Mouse (Mus musculus) midbrain, embryonic 15.5 days (tissue): ENCODE data around the gene Fam208b. TPM values are rescaled to one million over a fixed set of nuclear protein-coding genes. Genes with fewer than 3 reads are reported as not detected.
"Not testable (repeated sequence)": the region's sequence is repeated elsewhere in the genome, so short reads cannot be mapped to it uniquely, and the experiment has no call there.

Experiments used
- ATAC-seq: fragments of 200-750 bp; cut with Nextera tagmentation; replicated peaks from 2 replicates; pipeline ENCODE4 v1.8.0; 2017; ENCODE audit warnings: moderate TSS enrichment
- H3K27ac ChIP-seq: fragments of 300-500 bp; sonication (generic); 2 replicates; pipeline ENCODE4 v1.5.1; 2015; ENCODE audit warnings: mild to moderate bottlenecking, inconsistent platforms
- H3K27me3 ChIP-seq: fragments of 300-500 bp; sonication (generic); replicated peaks from 2 replicates; pipeline ENCODE4 v1.6.1; 2015; ENCODE audit warnings: inconsistent platforms
- H3K36me3 ChIP-seq: fragments of 300-500 bp; sonication (generic); replicated peaks from 2 replicates; pipeline ENCODE4 v1.6.1; 2015; ENCODE audit warnings: inconsistent platforms
- H3K4me1 ChIP-seq: fragments of 300-500 bp; sonication (generic); 2 replicates; pipeline ENCODE4 v1.6.1; 2015; ENCODE audit warnings: inconsistent platforms
- H3K4me2 ChIP-seq: fragments of 300-500 bp; sonication (generic); 2 replicates; pipeline ENCODE4 v1.6.1; 2015; ENCODE audit warnings: inconsistent platforms, mild to moderate bottlenecking, moderate library complexity
- H3K4me3 ChIP-seq: fragments of 300-500 bp; sonication (generic); 2 replicates; pipeline ENCODE4 v1.5.1; 2015; ENCODE audit warnings: mild to moderate bottlenecking, inconsistent platforms
- H3K9ac ChIP-seq: fragments of 300-500 bp; sonication (generic); 2 replicates; pipeline ENCODE4 v1.6.1; 2015; ENCODE audit warnings: mild to moderate bottlenecking, inconsistent platforms
- H3K9me3 ChIP-seq: fragments of 300-500 bp; sonication (generic); 2 replicates; pipeline ENCODE4 v1.6.1; 2016; ENCODE audit warnings: inconsistent platforms
- WGBS: fragments of 180-500 bp; shearing (Covaris S2); methylation state at CpG from one replicate; pipeline ENCODE4 v1.1.7; 2015; ENCODE audit warnings: mixed read lengths; 5-methylcytosine and 5-hydroxymethylcytosine counted together
- polyA plus RNA-seq: library from polyadenylated mRNA; unstranded; fragments of >200 nt; fragmentation: Nextera tagmentation; extraction: Ambion mirVana; gene quantifications from 2 replicates; pipeline ENCODE4 v1.2.1, GENCODE M21; 2015

The Fam208b gene
- polyA plus RNA-seq, 1 experiment from 2014 or later, result 19.3 TPM

GRCm38 (mm10) chr13:3531692-3532320 lies 79.1 kb downstream of the Fam208b start:
- Histone ChIP-seq H3K27ac (no peak overlapping the region), H3K4me3 (no peak overlapping the region), H3K9ac (no peak overlapping the region), H3K9me3 (no peaks in the 10 kb centered on the region), H3K4me1 (peaks cover 2% of the 10 kb centered on the region; the same call in 1 of the 2 replicates), H3K4me2 (no peak overlapping the region), H3K36me3 (no peaks in the 10 kb centered on the region), H3K27me3 (no peaks in the 10 kb centered on the region)
- ATAC-seq, result no peak
- 66% methylated on average over 10 of the region's 10 CpGs for WGBS

GRCm38 (mm10) chr13:3531176-3531575 lies 79.7 kb downstream of the Fam208b start:
- not testable (repeated sequence) for H3K4me3 ChIP-seq, H3K9me3 ChIP-seq, H3K36me3 ChIP-seq, H3K9ac ChIP-seq, H3K4me2 ChIP-seq, H3K4me1 ChIP-seq, H3K27me3 ChIP-seq, ATAC-seq, H3K27ac ChIP-seq
- WGBS, result 44% methylated on average over 2 of the region's 2 CpGs

- no peaks in the 10 kb centered on the region for H3K27me3 ChIP-seq
- H3K4me2 ChIP-seq, result no peak overlapping the region
- no peaks in the 10 kb centered on the region for H3K36me3 ChIP-seq
- H3K4me3 ChIP-seq, result no peak overlapping the region
- no peak for ATAC-seq
- H3K9ac ChIP-seq, result no peak overlapping the region
- H3K27ac ChIP-seq, result no peak overlapping the region
- WGBS, result 45% methylated on average over 3 of the region's 3 CpGs
- H3K4me1 ChIP-seq, result no peaks in the 10 kb centered on the region
- no peaks in the 10 kb centered on the region for H3K9me3 ChIP-seq
Observed at GRCm38 (mm10) chr13:3530451-3530850, 80.5 kb downstream of the Fam208b start.

- Histone ChIP-seq H3K9me3 (no peaks in the 10 kb centered on the region), H3K36me3 (no peaks in the 10 kb centered on the region), H3K4me1 (no peaks in the 10 kb centered on the region), H3K4me2 (no peak overlapping the region), H3K9ac (no peak overlapping the region), H3K27me3 (no peaks in the 10 kb centered on the region), H3K27ac (no peak overlapping the region), H3K4me3 (no peak overlapping the region)
- no peak for ATAC-seq
- 82% methylated on average over 8 of the region's 8 CpGs for WGBS
Observed at GRCm38 (mm10) chr13:3526328-3526727, 84.6 kb downstream of the Fam208b start.

GRCm38 (mm10) chr13:3525611-3526051 lies 85.3 kb downstream of the Fam208b start:
- H3K9me3 ChIP-seq, result no peaks in the 10 kb centered on the region
- H3K36me3 ChIP-seq, result no peaks in the 10 kb centered on the region
- H3K4me2 ChIP-seq, result no peak overlapping the region
- no peak overlapping the region for H3K9ac ChIP-seq
- ATAC-seq, result no peak
- WGBS, result 62% methylated on average over 4 of the region's 4 CpGs
- H3K27me3 ChIP-seq, result no peaks in the 10 kb centered on the region
- H3K27ac ChIP-seq, result no peak overlapping the region
- no peaks in the 10 kb centered on the region for H3K4me1 ChIP-seq
- no peak overlapping the region for H3K4me3 ChIP-seq

GRCm38 (mm10) chr13:3523946-3524345 lies 87.0 kb downstream of the Fam208b start:
- ATAC-seq, result no peak
- no peak overlapping the region for H3K4me3 ChIP-seq
- no peak overlapping the region for H3K27ac ChIP-seq
- no peaks in the 10 kb centered on the region for H3K36me3 ChIP-seq
- H3K4me1 ChIP-seq, result no peaks in the 10 kb centered on the region
- no peak overlapping the region for H3K9ac ChIP-seq
- WGBS, result 88% methylated on average over 1 of the region's 1 CpGs
- H3K27me3 ChIP-seq, result no peaks in the 10 kb centered on the region
- H3K9me3 ChIP-seq, result no peaks in the 10 kb centered on the region
- no peak overlapping the region for H3K4me2 ChIP-seq

GRCm38 (mm10) chr13:3523459-3523858 lies 87.4 kb downstream of the Fam208b start:
- Histone ChIP-seq H3K4me3 (no peak overlapping the region), H3K27ac (no peak overlapping the region), H3K4me1 (no peaks in the 10 kb centered on the region), H3K36me3 (no peaks in the 10 kb centered on the region), H3K27me3 (no peaks in the 10 kb centered on the region), H3K9me3 (no peaks in the 10 kb centered on the region), H3K4me2 (no peak overlapping the region), H3K9ac (no peak overlapping the region)
- 56% methylated on average over 6 of the region's 6 CpGs for WGBS
- ATAC-seq, result no peak

GRCm38 (mm10) chr13:3519994-3520393 lies 90.9 kb downstream of the Fam208b start:
- not testable (repeated sequence) for H3K9me3 ChIP-seq, H3K9ac ChIP-seq, H3K27ac ChIP-seq, H3K4me1 ChIP-seq, H3K27me3 ChIP-seq, H3K4me3 ChIP-seq, H3K4me2 ChIP-seq, H3K36me3 ChIP-seq, ATAC-seq
- 41% methylated on average over 1 of the region's 1 CpGs for WGBS

GRCm38 (mm10) chr13:3519357-3519756 lies 91.6 kb downstream of the Fam208b start:
- not testable (repeated sequence) for H3K4me2 ChIP-seq, H3K9me3 ChIP-seq, H3K9ac ChIP-seq, H3K27me3 ChIP-seq, H3K36me3 ChIP-seq, H3K4me3 ChIP-seq, H3K27ac ChIP-seq, ATAC-seq, H3K4me1 ChIP-seq
- WGBS, result 85% methylated on average over 4 of the region's 4 CpGs

Other genes with a start within 250 kb of the Fam208b start
- 386 and 388 TPM in 2 replicates for gene Gdi2, start 73.0 kb downstream of the Fam208b start, polyA plus RNA-seq
- 20.8 TPM in 2 replicates for gene Asb13, start 22.9 kb upstream of the Fam208b start, polyA plus RNA-seq
- gene Calml3, start 193.2 kb upstream of the Fam208b start, polyA plus RNA-seq, result not detected in 2 replicates
- not detected in 2 replicates for gene Calm4, start 226.6 kb upstream of the Fam208b start, polyA plus RNA-seq
- gene Calm5, start 243.1 kb upstream of the Fam208b start, polyA plus RNA-seq, result not detected in 2 replicates